Mouse (Mus musculus) olfactory bulb, adult 2 months (tissue): Measurements from ENCODE around the gene Reep6. TPM values are rescaled to one million over a fixed set of nuclear protein-coding genes. Genes with fewer than 3 reads are reported as not detected.

Source experiments
- H3K27ac ChIP-seq: fragments of 200-500 bp; 2 replicates; pipeline ENCODE4 v1.5.1; 2012; ENCODE audit warnings: low read depth, low read length; ENCODE audit not compliant: insufficient read depth
- H3K4me1 ChIP-seq: fragments of 200-500 bp; 2 replicates; pipeline ENCODE4 v1.6.1; 2012; ENCODE audit warnings: low read length; ENCODE audit not compliant: control insufficient read depth, insufficient read depth
- H3K4me3 ChIP-seq: fragments of 200-500 bp; 2 replicates; pipeline ENCODE4 v1.5.1; 2012; ENCODE audit warnings: mild to moderate bottlenecking, low read depth, low read length, moderate library complexity; ENCODE audit not compliant: insufficient read depth
- CTCF ChIP-seq: fragments of 200-500 bp; IDR thresholded peaks from 2 replicates; pipeline ENCODE4 v1.5.1; 2012; ENCODE audit warnings: low read depth, mild to moderate bottlenecking, low read length, moderate library complexity; ENCODE audit not compliant: insufficient read depth
- POLR2A ChIP-seq: fragments of 200-500 bp; IDR thresholded peaks from 2 replicates; pipeline ENCODE4 v1.6.1; 2012; ENCODE audit warnings: mild to moderate bottlenecking, low read depth, low read length, moderate library complexity; ENCODE audit not compliant: insufficient read depth
- WGBS: fragments of 180-500 bp; shearing (Covaris S2); methylation state at CpG from one replicate; pipeline ENCODE4 v1.1.7; 2018; 5-methylcytosine and 5-hydroxymethylcytosine counted together
- polyA plus RNA-seq: library from polyadenylated mRNA; stranded (reverse); fragments of >200 nt; gene quantifications from 2 replicates; pipeline ENCODE4 v1.2.4, GENCODE M21; 2012; ENCODE audit warnings: low replicate concordance; ENCODE audit not compliant: missing spikeins, insufficient read depth, insufficient read length

Reep6 gene
- polyA plus RNA-seq, 1 experiment, result not detected

GRCm38 (mm10) chr10:80332525-80332989 lies 2.8 kb downstream of the Reep6 start:
- Histone ChIP-seq H3K27ac (no peak overlapping the region), H3K4me1 (peaks cover 12% of the 10 kb centered on the region), H3K4me3 (no peak overlapping the region)
- WGBS, result 92% methylated on average over 5 of the region's 5 CpGs
- no peak for TF ChIP-seq CTCF
- TF ChIP-seq POLR2A, result no peak

GRCm38 (mm10) chr10:80336263-80336662 lies 6.5 kb downstream of the Reep6 start:
- no peak overlapping the region for H3K27ac ChIP-seq
- peaks cover 2% of the 10 kb centered on the region; the same call in 1 of the 2 replicates for H3K4me1 ChIP-seq
- no peak for TF ChIP-seq POLR2A
- no peak for TF ChIP-seq CTCF
- no peak overlapping the region for H3K4me3 ChIP-seq
- 94% methylated on average over 12 of the region's 12 CpGs for WGBS

GRCm38 (mm10) chr10:80339941-80340750 lies 10.4 kb downstream of the Reep6 start:
- Histone ChIP-seq H3K27ac (no peak overlapping the region), H3K4me3 (no peak overlapping the region), H3K4me1 (peaks cover 32% of the 10 kb centered on the region)
- WGBS, result 25% methylated on average over 19 of the region's 19 CpGs
- TF ChIP-seq POLR2A (no peak), CTCF (peak; percentile 74)

DNA sequence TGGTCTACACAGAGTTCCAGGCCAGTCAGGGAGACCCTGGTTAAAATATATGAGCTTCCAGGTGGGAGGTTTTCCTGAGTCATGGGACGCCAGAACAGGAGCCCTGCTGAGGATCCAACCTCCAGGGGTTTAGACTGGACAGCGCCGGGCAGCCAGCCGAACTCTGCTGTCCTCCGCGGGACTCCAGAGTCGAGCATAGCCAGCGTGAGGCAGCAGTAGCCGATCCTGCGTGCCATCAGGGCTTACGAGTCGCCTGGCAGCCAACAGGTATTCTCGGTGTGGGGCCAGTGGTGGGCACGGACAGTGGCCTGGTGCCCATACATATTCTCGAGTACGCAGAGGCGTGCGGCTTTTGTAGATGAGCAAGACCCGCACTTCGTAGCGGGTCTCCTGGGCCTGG lies 11.3 kb downstream of the Reep6 start:
- Histone ChIP-seq H3K4me1 (peaks cover 35% of the 10 kb centered on the region), H3K27ac (no peak overlapping the region), H3K4me3 (no peak overlapping the region)
- no peak for TF ChIP-seq POLR2A
- TF ChIP-seq CTCF, result no peak
- 40% methylated on average over 21 of the region's 21 CpGs for WGBS

GRCm38 (mm10) chr10:80341491-80342304 lies 11.9 kb downstream of the Reep6 start:
- Histone ChIP-seq H3K4me1 (peaks cover 35% of the 10 kb centered on the region), H3K4me3 (no peak overlapping the region), H3K27ac (no peak overlapping the region)
- WGBS, result 10% methylated on average over 47 of the region's 47 CpGs
- TF ChIP-seq POLR2A, result no peak
- TF ChIP-seq CTCF, result no peak

DNA sequence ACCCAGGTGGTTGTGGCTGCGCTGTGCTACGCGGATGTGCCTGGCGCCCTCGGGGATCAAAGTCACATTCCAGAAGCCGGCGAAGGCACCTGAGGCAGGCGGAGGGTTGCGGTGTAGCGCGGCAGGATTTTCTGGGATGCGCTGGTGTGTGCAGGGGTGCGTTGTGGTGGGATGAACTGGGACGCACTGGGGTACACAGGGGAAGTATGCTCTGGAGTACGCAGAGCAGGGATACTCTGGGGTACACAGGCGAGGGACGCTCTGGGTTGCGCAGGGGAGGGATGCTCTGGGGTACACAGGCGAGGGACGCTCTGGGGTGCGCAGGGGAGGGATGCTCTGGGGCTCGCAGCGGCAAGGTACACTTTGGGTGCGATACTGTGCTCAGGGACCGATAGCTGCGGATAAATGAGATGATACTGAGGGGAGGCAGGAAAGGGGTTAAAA lies 12.6 kb downstream of the Reep6 start:
- H3K27ac ChIP-seq, result no peak overlapping the region
- peaks cover 35% of the 10 kb centered on the region for H3K4me1 ChIP-seq
- WGBS, result 4% methylated on average over 26 of the region's 26 CpGs
- TF ChIP-seq CTCF (no peak), POLR2A (no peak)
- H3K4me3 ChIP-seq, result peak overlapping the region; percentile 22

- WGBS, result 2% methylated on average over 29 of the region's 33 CpGs
These were observed 13.1 kb downstream of the Reep6 start for GRCm38 (mm10) chr10:80342749-80343424.

DNA sequence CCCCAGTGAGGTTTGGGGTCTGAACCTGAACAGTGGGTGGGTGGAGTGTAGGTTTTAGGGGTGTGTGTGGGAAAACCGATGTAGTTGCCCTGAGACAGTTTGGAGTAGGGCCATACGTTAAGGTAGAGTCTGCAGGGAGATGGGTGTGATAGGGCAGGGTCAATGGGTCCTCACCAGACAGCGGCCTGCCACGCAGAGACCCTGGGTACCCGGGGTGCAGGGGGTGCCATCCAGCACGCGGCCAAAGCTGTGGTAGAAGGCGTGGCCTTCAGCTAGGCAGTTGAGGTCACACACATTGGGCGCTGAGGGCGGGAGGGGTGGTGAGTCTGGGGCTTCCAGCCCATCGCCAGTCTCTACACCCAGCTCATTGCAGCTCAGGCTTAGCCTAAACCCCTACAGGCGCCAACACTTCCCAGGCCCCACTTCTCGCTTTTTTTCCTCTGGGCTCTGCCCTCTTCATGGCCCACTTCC lies 13.7 kb downstream of the Reep6 start:
- peaks cover 46% of the 10 kb centered on the region for H3K4me1 ChIP-seq
- TF ChIP-seq CTCF, result no peak
- no peak for TF ChIP-seq POLR2A
- H3K4me3 ChIP-seq, result no peak overlapping the region; the same call in 1 of the 2 replicates
- H3K27ac ChIP-seq, result no peak overlapping the region
- WGBS, result 38% methylated on average over 13 of the region's 13 CpGs

More at GRCm38 (mm10) chr10:80342749-80343424, 13.1 kb downstream of the Reep6 start:
- no peak for TF ChIP-seq POLR2A
- no peak for TF ChIP-seq CTCF
- peaks cover 40% of the 10 kb centered on the region for H3K4me1 ChIP-seq
- no peak overlapping the region for H3K27ac ChIP-seq
- peak overlapping the region; percentile 22 for H3K4me3 ChIP-seq
